Mouse (Mus musculus) CH12.LX (cell line): ENCODE results near the gene Pip5kl1. TPM values are rescaled to one million over a fixed set of nuclear protein-coding genes. Genes with fewer than 3 reads are reported as not detected.

Source experiments
- DNase-seq: peaks from one replicate; pipeline ENCODE4 v3.0.0-alpha.2; 2013; ENCODE audit errors: extremely low read depth
- H3K27ac ChIP-seq: 2 replicates; pipeline ENCODE4 v1.5.1; 2012; ENCODE audit warnings: low read depth, mild to moderate bottlenecking, control low read depth, moderate library complexity; ENCODE audit not compliant: insufficient read depth
- H3K27me3 ChIP-seq: replicated peaks from 2 replicates; pipeline ENCODE3; 2012; ENCODE audit warnings: inconsistent platforms
- H3K36me3 ChIP-seq, 2 experiments: replicated peaks in 1 of 2; 2 replicates each; pipeline versions ENCODE3 to v1.6.1; 2012; ENCODE audit warnings: inconsistent platforms in 1 of 2, low read length in 1 of 2, mild to moderate bottlenecking in 1 of 2, mixed read lengths in 1 of 2, moderate library complexity in 1 of 2; ENCODE audit not compliant: control insufficient read depth in 1 of 2, insufficient read depth in 1 of 2
- H3K4me1 ChIP-seq, 2 experiments: 2 replicates each; pipeline ENCODE4 v1.6.1; 2012; ENCODE audit warnings: inconsistent platforms in 1 of 2, moderate library complexity in 1 of 2; ENCODE audit not compliant: insufficient read depth in 2 of 2, control insufficient read depth in 1 of 2
- H3K4me2 ChIP-seq: 2 replicates; pipeline ENCODE4 v1.6.1; 2012; ENCODE audit warnings: low read depth, mild to moderate bottlenecking, control low read depth; ENCODE audit not compliant: poor library complexity, insufficient read depth, severe bottlenecking
- H3K4me3 ChIP-seq, 3 experiments: fragments of 150-350 bp in 1 of 3; sonication (generic) in 1 of 3; replicated peaks in 1 of 3; 2 replicates each; pipeline versions ENCODE3 to v1.5.1; 2011 to 2012; ENCODE audit warnings: low read depth in 2 of 3, low read length in 2 of 3, mild to moderate bottlenecking in 2 of 3, moderate library complexity in 2 of 3, control low read depth in 1 of 3, improper control_type of control experiment in 1 of 3, inconsistent platforms in 1 of 3, mixed read lengths in 1 of 3; ENCODE audit not compliant: poor library complexity in 1 of 3
- H3K79me2 ChIP-seq: replicated peaks from 2 replicates; pipeline ENCODE4 v1.6.1; 2012; ENCODE audit warnings: mild to moderate bottlenecking, moderate library complexity; ENCODE audit not compliant: control insufficient read depth, poor library complexity, insufficient read depth, severe bottlenecking; ENCODE audit errors: extremely low read depth
- H3K9ac ChIP-seq: 2 replicates; pipeline ENCODE4 v1.6.1; 2012; ENCODE audit warnings: low read depth, mild to moderate bottlenecking, control low read depth, moderate library complexity; ENCODE audit not compliant: insufficient read depth
- H3K9me3 ChIP-seq: replicated peaks from 2 replicates; pipeline ENCODE3; 2012; ENCODE audit warnings: low read length, inconsistent platforms, mixed read lengths
- CHD1 ChIP-seq: IDR thresholded peaks from 2 replicates; pipeline ENCODE4 v1.6.1; 2012; ENCODE audit warnings: low read depth, low read length, improper control_type of control experiment, inconsistent platforms
- CTCF ChIP-seq, 2 experiments: IDR thresholded peaks in 1 of 2; conservative IDR thresholded peaks in 1 of 2; 2 replicates each; pipeline ENCODE4 v1.5.1; 2011 to 2012; ENCODE audit warnings: low read depth in 2 of 2, low read length in 2 of 2, improper control_type of control experiment in 1 of 2, inconsistent platforms in 1 of 2, mild to moderate bottlenecking in 1 of 2, moderate library complexity in 1 of 2
- MAFK ChIP-seq: IDR thresholded peaks from 2 replicates; pipeline ENCODE4 v1.6.1; 2011; ENCODE audit warnings: low read length, improper control_type of control experiment; ENCODE audit not compliant: insufficient replicate concordance
- MAZ ChIP-seq: IDR thresholded peaks from 2 replicates; pipeline ENCODE4 v1.6.1; 2012; ENCODE audit warnings: low read depth, mild to moderate bottlenecking, inconsistent platforms, low read length, improper control_type of control experiment, moderate library complexity
- MYC ChIP-seq: IDR thresholded peaks from 2 replicates; pipeline ENCODE4 v1.6.1; 2011; ENCODE audit warnings: low read depth, mild to moderate bottlenecking, improper control_type of control experiment, low read length
- NELFE ChIP-seq: IDR thresholded peaks from 2 replicates; pipeline ENCODE4 v1.6.1; 2011; ENCODE audit warnings: low read depth, low read length, improper control_type of control experiment
- PAX5 ChIP-seq: IDR thresholded peaks from 2 replicates; pipeline ENCODE4 v1.6.1; 2012; ENCODE audit warnings: low read length, inconsistent platforms, mixed read lengths
- POLR2A ChIP-seq: IDR thresholded peaks from 2 replicates; pipeline ENCODE4 v1.6.1; 2011; ENCODE audit warnings: low read depth, mild to moderate bottlenecking, improper control_type of control experiment, low read length
- RAD21 ChIP-seq: IDR thresholded peaks from 2 replicates; pipeline ENCODE4 v1.6.1; 2011; ENCODE audit warnings: low read depth, mild to moderate bottlenecking, low read length, improper control_type of control experiment, moderate library complexity
- SIN3A ChIP-seq: IDR thresholded peaks from 2 replicates; pipeline ENCODE4 v1.6.1; 2012; ENCODE audit warnings: low read length, improper control_type of control experiment, inconsistent platforms
- SMC3 ChIP-seq: IDR thresholded peaks from 2 replicates; pipeline ENCODE4 v1.6.1; 2011; ENCODE audit warnings: low read depth, low read length, improper control_type of control experiment
- ZC3H11A ChIP-seq: IDR thresholded peaks from 2 replicates; pipeline ENCODE4 v1.6.1; 2012; ENCODE audit warnings: low read depth, mild to moderate bottlenecking, inconsistent platforms, low read length, improper control_type of control experiment
- dilution Hi-C: fragments of 300-500 bp; cut with MboI; formaldehyde crosslinking; loops from 2 replicates; pipeline ENCODE4 v1.14.3; 2020; ENCODE audit warnings: low sequenced_read_pairs; ENCODE audit not compliant: extremely low pct_unique_long_range_greater_than_20kb, extremely low pct_ligation_motif_present
- in situ Hi-C: fragments of 300-500 bp; cut with MboI; formaldehyde crosslinking; loops from 3 replicates; pipeline ENCODE4 v1.14.3; 2019; ENCODE audit warnings: low sequenced_read_pairs, low pct_ligation_motif_present, low pct_unique_long_range_greater_than_20kb, mixed read lengths
- polyA plus RNA-seq: library from polyadenylated mRNA; unstranded; fragments of >175 nt; gene quantifications from 2 replicates; pipeline ENCODE4 v1.2.1, GENCODE M21; 2012; ENCODE audit warnings: low read depth; ENCODE audit not compliant: insufficient read length
- total RNA-seq, 2 experiments: library from RNA; depleted of rRNA; stranded (reverse); fragments of 300-350 nt in 1 of 2; fragments of >200 nt in 1 of 2; gene quantifications; 2 replicates each; pipeline ENCODE4 v1.2.3; 2012 to 2014

Gene Pip5kl1
- total and polyA plus RNA-seq, 3 experiments: 0.28 to 0.64 (median 0.57) TPM

DNA sequence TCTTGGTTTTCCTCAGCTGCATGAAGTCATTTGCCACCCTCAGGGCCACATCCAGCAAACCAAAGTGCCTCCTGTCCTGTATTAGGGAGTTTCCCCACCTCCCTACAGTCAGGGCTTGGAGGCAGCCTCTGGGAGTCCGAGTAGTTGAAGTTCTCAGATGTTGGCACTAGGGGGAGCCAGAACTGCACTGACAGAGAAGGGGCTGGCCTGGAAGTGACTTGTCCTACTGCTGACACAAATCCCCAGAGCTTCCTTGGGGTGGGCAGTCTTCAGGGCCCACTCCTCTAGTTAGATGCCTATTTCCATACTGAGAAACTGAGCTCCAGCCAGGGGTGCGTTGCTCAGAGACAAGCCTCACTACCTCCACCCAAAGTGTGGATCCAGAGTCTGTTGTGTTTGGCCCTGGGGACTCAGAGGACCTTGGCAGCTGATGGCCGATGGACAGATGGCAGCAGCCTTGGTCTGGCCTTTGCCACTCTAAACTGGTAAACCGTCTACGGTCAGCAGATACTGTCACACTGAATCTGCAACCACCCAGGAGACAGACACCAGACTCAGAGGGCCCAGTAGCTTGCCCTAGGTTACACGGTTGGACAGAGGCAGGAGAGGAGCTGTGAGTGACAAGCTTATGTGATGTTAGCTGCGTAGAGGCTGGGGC, 57.3 kb downstream of the Pip5kl1 start:
- Histone ChIP-seq H3K4me2 (no peak overlapping the region), H3K9me3 (no peaks in the 10 kb centered on the region), H3K27ac (no peak overlapping the region), H3K9ac (no peak overlapping the region), H3K4me3 (no peak overlapping the region), H3K4me1 (peaks cover 6 to 30% of the 10 kb centered on the region in 2 experiments), H3K79me2 (no peaks in the 10 kb centered on the region), H3K36me3 (peaks cover 0 to 2% of the 10 kb centered on the region in 2 experiments), H3K27me3 (no peaks in the 10 kb centered on the region)
- in situ Hi-C loops (loop anchor here (5.0 kb wide), 2 partner anchors 40 to 125 kb away; partner anchors contain the start of gene Tor2a), dilution Hi-C loops (no loop called here)
- DNase-seq: peak; percentile 86
- TF ChIP-seq NELFE: peak; percentile 15; the same call in 1 of the 2 replicates
- TF ChIP-seq MYC: 0 out of 2 replicates have a peak, but pooled peaks have one; percentile 27
- TF ChIP-seq POLR2A: no peak
- TF ChIP-seq PAX5: no peak
- peak; percentile 96 for TF ChIP-seq SMC3
- no peak for TF ChIP-seq MAFK
- TF ChIP-seq MAZ: peak; percentile 30; the same call in 1 of the 2 replicates
- peak; percentile 78 for TF ChIP-seq ZC3H11A
- 0 out of 2 replicates have a peak, but pooled peaks have one; percentile 36 for TF ChIP-seq SIN3A
- TF ChIP-seq CTCF (conservative IDR thresholded peaks at IDR 0.05 in 1 of 2, IDR thresholded peaks at IDR 0.05 in 1 of 2; ENCODE audit: low read depth in 2 of 2, low read length in 2 of 2): peak; percentile 75 to 98
- TF ChIP-seq RAD21: peak; percentile 99
- no peak for TF ChIP-seq CHD1

Other genes with a start within 250 kb of the Pip5kl1 start
Only the 20 nearest of the 22 such genes appear.
- gene 1110008P14Rik, start 192.9 kb upstream of the Pip5kl1 start, total RNA-seq (2012; rRNA removed): 32.4 and 41.2 TPM in 2 replicates
- 20.2 and 27.8 TPM in 2 replicates for gene 1110008P14Rik, start 192.9 kb upstream of the Pip5kl1 start, total RNA-seq (2014; rRNA removed)
- 16.8 and 24.3 TPM in 2 replicates for gene 1110008P14Rik, start 192.9 kb upstream of the Pip5kl1 start, polyA plus RNA-seq
- gene Lcn2, start 186.5 kb upstream of the Pip5kl1 start, total RNA-seq (2012; rRNA removed): not detected in 2 replicates
- not detected in 2 replicates for gene Lcn2, start 186.5 kb upstream of the Pip5kl1 start, total RNA-seq (2014; rRNA removed)
- not detected in 2 replicates for gene Lcn2, start 186.5 kb upstream of the Pip5kl1 start, polyA plus RNA-seq
- 19.6 and 21.3 TPM in 2 replicates for gene Ptges2, start 178.9 kb upstream of the Pip5kl1 start, total RNA-seq (2012; rRNA removed)
- 14.7 and 17.1 TPM in 2 replicates for gene Ptges2, start 178.9 kb upstream of the Pip5kl1 start, total RNA-seq (2014; rRNA removed)
- gene Ptges2, start 178.9 kb upstream of the Pip5kl1 start, polyA plus RNA-seq: 19.5 and 20.3 TPM in 2 replicates
- 3.3 and 3.5 TPM in 2 replicates for gene Naif1, start 124.3 kb upstream of the Pip5kl1 start, total RNA-seq (2012; rRNA removed)
- 2.5 and 2.7 TPM in 2 replicates for gene Naif1, start 124.3 kb upstream of the Pip5kl1 start, total RNA-seq (2014; rRNA removed)
- gene Naif1, start 124.3 kb upstream of the Pip5kl1 start, polyA plus RNA-seq: 5.0 and 6.5 TPM in 2 replicates
- gene Slc25a25, start 123.4 kb upstream of the Pip5kl1 start, total RNA-seq (2012; rRNA removed): 9.8 and 14.1 TPM in 2 replicates
- gene Slc25a25, start 123.4 kb upstream of the Pip5kl1 start, total RNA-seq (2014; rRNA removed): 6.6 TPM in 2 replicates
- gene Slc25a25, start 123.4 kb upstream of the Pip5kl1 start, polyA plus RNA-seq: 9.4 and 10.0 TPM in 2 replicates
- gene Fam102a, start 39.5 kb upstream of the Pip5kl1 start, total RNA-seq (2012; rRNA removed): 3.8 and 5.1 TPM in 2 replicates
- 1.3 and 1.7 TPM in 2 replicates for gene Fam102a, start 39.5 kb upstream of the Pip5kl1 start, total RNA-seq (2014; rRNA removed)
- gene Fam102a, start 39.5 kb upstream of the Pip5kl1 start, polyA plus RNA-seq: 6.7 and 7.8 TPM in 2 replicates
- 30.9 and 38.1 TPM in 2 replicates for gene Dpm2, start 3.9 kb upstream of the Pip5kl1 start, total RNA-seq (2012; rRNA removed)
- gene Dpm2, start 3.9 kb upstream of the Pip5kl1 start, total RNA-seq (2014; rRNA removed): 29.8 and 33.8 TPM in 2 replicates
- gene Dpm2, start 3.9 kb upstream of the Pip5kl1 start, polyA plus RNA-seq: 63.6 and 65.7 TPM in 2 replicates
- 0.13 TPM in 1 of 2 replicates, not detected in the other for gene 9430097D07Rik, start 887 bp downstream of the Pip5kl1 start, total RNA-seq (2012; rRNA removed)
- gene 9430097D07Rik, start 887 bp downstream of the Pip5kl1 start, total RNA-seq (2014; rRNA removed): not detected in 2 replicates
- gene 9430097D07Rik, start 887 bp downstream of the Pip5kl1 start, polyA plus RNA-seq: not detected in 2 replicates
- gene St6galnac4, start 12.3 kb downstream of the Pip5kl1 start, total RNA-seq (2012; rRNA removed): 51.9 and 57.4 TPM in 2 replicates
- 45.9 and 58.3 TPM in 2 replicates for gene St6galnac4, start 12.3 kb downstream of the Pip5kl1 start, total RNA-seq (2014; rRNA removed)
- 81.7 and 87.0 TPM in 2 replicates for gene St6galnac4, start 12.3 kb downstream of the Pip5kl1 start, polyA plus RNA-seq
- gene St6galnac6, start 24.9 kb downstream of the Pip5kl1 start, total RNA-seq (2012; rRNA removed): 13.9 and 14.3 TPM in 2 replicates
- 12.9 and 13.2 TPM in 2 replicates for gene St6galnac6, start 24.9 kb downstream of the Pip5kl1 start, total RNA-seq (2014; rRNA removed)
- 10.7 and 13.3 TPM in 2 replicates for gene St6galnac6, start 24.9 kb downstream of the Pip5kl1 start, polyA plus RNA-seq
- gene Ak1, start 47.0 kb downstream of the Pip5kl1 start, total RNA-seq (2012; rRNA removed): 2.9 and 3.9 TPM in 2 replicates
- 1.4 TPM in 2 replicates for gene Ak1, start 47.0 kb downstream of the Pip5kl1 start, total RNA-seq (2014; rRNA removed)
- 1.5 and 2.8 TPM in 2 replicates for gene Ak1, start 47.0 kb downstream of the Pip5kl1 start, polyA plus RNA-seq
- gene Eng, start 71.8 kb downstream of the Pip5kl1 start, total RNA-seq (2012; rRNA removed): 0.13 TPM in 2 replicates
- gene Eng, start 71.8 kb downstream of the Pip5kl1 start, total RNA-seq (2014; rRNA removed): 0.08 TPM in 1 of 2 replicates, not detected in the other
- 0.44 and 0.47 TPM in 2 replicates for gene Eng, start 71.8 kb downstream of the Pip5kl1 start, polyA plus RNA-seq
- gene Fpgs, start 129.3 kb downstream of the Pip5kl1 start, total RNA-seq (2012; rRNA removed): 31.8 and 34.1 TPM in 2 replicates
- 37.9 and 41.8 TPM in 2 replicates for gene Fpgs, start 129.3 kb downstream of the Pip5kl1 start, total RNA-seq (2014; rRNA removed)
- gene Fpgs, start 129.3 kb downstream of the Pip5kl1 start, polyA plus RNA-seq: 52.4 and 59.2 TPM in 2 replicates
- gene Cdk9, start 138.3 kb downstream of the Pip5kl1 start, total RNA-seq (2012; rRNA removed): 41.7 and 45.2 TPM in 2 replicates
- 72.1 and 73.7 TPM in 2 replicates for gene Cdk9, start 138.3 kb downstream of the Pip5kl1 start, total RNA-seq (2014; rRNA removed)
- 136 and 138 TPM in 2 replicates for gene Cdk9, start 138.3 kb downstream of the Pip5kl1 start, polyA plus RNA-seq
- 10.2 and 11.1 TPM in 2 replicates for gene Sh2d3c, start 146.3 kb downstream of the Pip5kl1 start, total RNA-seq (2012; rRNA removed)
- gene Sh2d3c, start 146.3 kb downstream of the Pip5kl1 start, total RNA-seq (2014; rRNA removed): 4.8 and 5.1 TPM in 2 replicates
- gene Sh2d3c, start 146.3 kb downstream of the Pip5kl1 start, polyA plus RNA-seq: 22.0 and 25.8 TPM in 2 replicates
- not detected in 2 replicates for gene 6330409D20Rik, start 166.2 kb downstream of the Pip5kl1 start, total RNA-seq (2012; rRNA removed)
- gene 6330409D20Rik, start 166.2 kb downstream of the Pip5kl1 start, total RNA-seq (2014; rRNA removed): not detected in 2 replicates
- gene 6330409D20Rik, start 166.2 kb downstream of the Pip5kl1 start, polyA plus RNA-seq: 0.41 and 0.46 TPM in 2 replicates
- 49.9 and 53.8 TPM in 2 replicates for gene Tor2a, start 182.4 kb downstream of the Pip5kl1 start, total RNA-seq (2012; rRNA removed)
- gene Tor2a, start 182.4 kb downstream of the Pip5kl1 start, total RNA-seq (2014; rRNA removed): 37.5 and 41.4 TPM in 2 replicates
- gene Tor2a, start 182.4 kb downstream of the Pip5kl1 start, polyA plus RNA-seq: 28.5 and 33.3 TPM in 2 replicates
- gene Ttc16, start 200.8 kb downstream of the Pip5kl1 start, total RNA-seq (2012; rRNA removed): 0.81 and 0.97 TPM in 2 replicates
- 0.11 TPM in 1 of 2 replicates, not detected in the other for gene Ttc16, start 200.8 kb downstream of the Pip5kl1 start, total RNA-seq (2014; rRNA removed)
- 0.24 TPM in 1 of 2 replicates, not detected in the other for gene Ttc16, start 200.8 kb downstream of the Pip5kl1 start, polyA plus RNA-seq
- gene Ptrh1, start 201.0 kb downstream of the Pip5kl1 start, total RNA-seq (2012; rRNA removed): 9.2 and 11.1 TPM in 2 replicates
- gene Ptrh1, start 201.0 kb downstream of the Pip5kl1 start, total RNA-seq (2014; rRNA removed): 1.4 and 1.7 TPM in 2 replicates
- gene Ptrh1, start 201.0 kb downstream of the Pip5kl1 start, polyA plus RNA-seq: 4.6 and 6.9 TPM in 2 replicates
- not detected in 2 replicates for gene Cfap157, start 209.6 kb downstream of the Pip5kl1 start, total RNA-seq (2012; rRNA removed)
- gene Cfap157, start 209.6 kb downstream of the Pip5kl1 start, total RNA-seq (2014; rRNA removed): not detected in 2 replicates
- gene Cfap157, start 209.6 kb downstream of the Pip5kl1 start, polyA plus RNA-seq: 0.23 and 0.67 TPM in 2 replicates